Comparison of ENCODE assay signal across 25 mouse cellular contexts in genomic region chr16:21916681-21917080, GRCm38 (mm10). TPM values are rescaled to one million over a fixed set of nuclear protein-coding genes. Genes with fewer than 3 reads are reported as not detected.
DNase-seq lines count a peak whose midpoint lies in the region; ATAC-seq and TF ChIP-seq lines count a peak whose summit lies in the region.
"Had no signal": no experiment of that assay in that cellular context is flagged by ENCODE, and none has a peak within 500 bp of the region (broad histone marks: within the 10 kb centered on the region; RNA-seq: fewer than 3 reads in every experiment).

No protein-coding gene starts in this region.

- no peak overlapping the region for H3K27ac ChIP-seq in kidney, adult 2 months (ENCODE audit: insufficient read depth, low read depth, low read length)
- H3K27ac ChIP-seq: forebrain, embryonic 13.5 days; gastrocnemius, adult 2 months; hindbrain, embryonic 13.5 days; kidney, postnatal 0 days; limb, embryonic 15.5 days; liver, embryonic 14.5 days; midbrain, embryonic 15.5 days; stomach, embryonic 15.5 days had no signal

- peak; percentile 40; the same call in 1 of the 2 replicates for ATAC-seq in cerebellum, adult (ENCODE audit: insufficient number of reproducible peaks, low FRiP score, low TSS enrichment)
- no peak for ATAC-seq in monocyte, adult 5-6 weeks (replicated peaks; ENCODE audit: insufficient number of reproducible peaks, low FRiP score, low TSS enrichment, poor library complexity, severe bottlenecking)
- ATAC-seq: forebrain, embryonic 13.5 days; midbrain, embryonic 15.5 days had no signal

- no peaks in the 10 kb centered on the region for H3K4me1 ChIP-seq in kidney, adult 2 months (ENCODE audit: control insufficient read depth, insufficient read depth, low read length)
- H3K4me1 ChIP-seq: forebrain, embryonic 13.5 days; hindbrain, embryonic 13.5 days; limb, embryonic 15.5 days; midbrain, embryonic 15.5 days; stomach, embryonic 15.5 days had no signal

- no peak for DNase-seq in cerebellum, postnatal 4 days (ENCODE audit: low spot score in 2 of 2)
- peak; percentile 14 for DNase-seq in kidney, adult 2 months
- no peak for DNase-seq in kidney, postnatal 4 days
- DNase-seq in cerebellum, adult 18-20 months: peak; percentile 45 to 57
- peak; percentile 36 to 45 for DNase-seq in cerebellum, postnatal 36 days
- DNase-seq in kidney, adult 8-10 months: no peak
- DNase-seq: adrenal gland, postnatal 14 days; embryo, embryonic 11 days; gastrocnemius, adult 2 months; kidney, adult 11 months; left cerebral cortex, postnatal 4 days; lung, embryonic 14.5 days; right cerebral cortex, adult 18-20 months; right cerebral cortex, postnatal 4 days; thymus, postnatal 4 days had no signal

- no peak overlapping the region for H3K4me3 ChIP-seq in kidney, adult 2 months (ENCODE audit: insufficient read depth, low read depth, low read length)
- H3K4me3 ChIP-seq: forebrain, embryonic 13.5 days; gastrocnemius, adult 2 months; hindbrain, embryonic 13.5 days; limb, embryonic 15.5 days; midbrain, embryonic 15.5 days; myocyte; stomach, embryonic 15.5 days had no signal

- TF ChIP-seq POLR2A in kidney, adult 2 months (IDR thresholded peaks at IDR 0.05; ENCODE audit: low read depth, low read length): no peak

- no peaks in the 10 kb centered on the region for H3K27me3 ChIP-seq in kidney, adult 2 months (replicated peaks; ENCODE audit: control insufficient read depth, insufficient read depth, low read length)
- H3K27me3 ChIP-seq: forebrain, embryonic 13.5 days; hindbrain, embryonic 13.5 days; limb, embryonic 15.5 days; midbrain, embryonic 15.5 days; stomach, embryonic 15.5 days had no signal

- no peaks in the 10 kb centered on the region; the same call in 1 of the 2 replicates for H3K36me3 ChIP-seq in kidney, adult 2 months (ENCODE audit: control insufficient read depth, insufficient read depth, low read length)
- H3K36me3 ChIP-seq: limb, embryonic 15.5 days; stomach, embryonic 15.5 days had no signal

- no peak for TF ChIP-seq CTCF in kidney, adult 2 months (conservative IDR thresholded peaks at IDR 0.05; ENCODE audit: insufficient read depth, insufficient read length, low read depth, low read length)

- 63% methylated on average over 7 of the region's 7 CpGs for WGBS in kidney, adult 2 months

RNA-seq across cellular contexts. Expression of gene Tmem41a, which starts 30.7 kb away (rescaled TPM):
- polyA plus RNA-seq in kidney, adult 2 months (2012; rRNA removed): 15.2 and 17.5 TPM in 2 replicates
- total RNA-seq in monocyte, adult 5-6 weeks (2017): 0.48 to 2.4 TPM in 2 of 3 replicates, not detected in the other

Comparison
In these comparisons a context has a peak if more than half of its experiments do, and no peak if none do; other contexts are left out.
1. DNase-seq: peak in kidney, adult 2 months (single experiment), cerebellum, adult 18-20 months (2 of 2) and cerebellum, postnatal 36 days (2 of 2); none in cerebellum, postnatal 4 days (0 of 2), kidney, postnatal 4 days (0 of 2) and kidney, adult 8-10 months (0 of 2).